Mouse (Mus musculus) midbrain, embryonic 16.5 days (tissue): ENCODE data around the gene Slc10a1. TPM values are rescaled to one million over a fixed set of nuclear protein-coding genes. Genes with fewer than 3 reads are reported as not detected.
"Not testable (repeated sequence)": the region's sequence is repeated elsewhere in the genome, so short reads cannot be mapped to it uniquely, and the experiment has no call there.

Experiments used
- ATAC-seq: fragments of 200-750 bp; cut with Nextera tagmentation; 2 replicates; pipeline ENCODE4 v1.8.0; 2017; ENCODE audit warnings: moderate TSS enrichment
- H3K27ac ChIP-seq: fragments of 300-500 bp; sonication (generic); 2 replicates; pipeline ENCODE4 v1.5.1; 2014; ENCODE audit warnings: mild to moderate bottlenecking, low read length, mixed read lengths
- H3K27me3 ChIP-seq: fragments of 300-500 bp; sonication (generic); 2 replicates; pipeline ENCODE4 v1.6.1; 2014; ENCODE audit warnings: low read depth, low read length, mixed read lengths; ENCODE audit not compliant: control insufficient read depth, insufficient read depth
- H3K36me3 ChIP-seq: fragments of 300-500 bp; sonication (generic); 2 replicates; pipeline ENCODE4 v1.6.1; 2014; ENCODE audit warnings: mild to moderate bottlenecking, low read length, moderate library complexity, mixed read lengths; ENCODE audit not compliant: control insufficient read depth, insufficient read depth
- H3K4me1 ChIP-seq: fragments of 300-500 bp; sonication (generic); 2 replicates; pipeline ENCODE4 v1.6.1; 2014; ENCODE audit warnings: mild to moderate bottlenecking, low read length, mixed read lengths; ENCODE audit not compliant: control insufficient read depth, insufficient read depth
- H3K4me2 ChIP-seq: fragments of 300-500 bp; sonication (generic); 2 replicates; pipeline ENCODE4 v1.6.1; 2014; ENCODE audit warnings: mild to moderate bottlenecking, low read length, mixed read lengths
- H3K4me3 ChIP-seq: fragments of 300-500 bp; sonication (generic); 2 replicates; pipeline ENCODE4 v1.5.1; 2014; ENCODE audit warnings: low read depth, mild to moderate bottlenecking, low read length, moderate library complexity, mixed read lengths
- H3K9ac ChIP-seq: fragments of 300-500 bp; sonication (generic); 2 replicates; pipeline ENCODE4 v1.6.1; 2014; ENCODE audit warnings: low read depth, low read length, mixed read lengths
- H3K9me3 ChIP-seq: fragments of 300-500 bp; sonication (generic); replicated peaks from 2 replicates; pipeline ENCODE4 v1.6.1; 2014; ENCODE audit warnings: mild to moderate bottlenecking, low read length, mixed read lengths; ENCODE audit not compliant: control insufficient read depth, poor library complexity, severe bottlenecking
- WGBS: fragments of 180-500 bp; shearing (Covaris S2); extraction: QIAGEN DNeasy Blood & Tissue Kit; methylation state at CpG from one replicate; pipeline ENCODE4 v1.1.7; 2014; 5-methylcytosine and 5-hydroxymethylcytosine counted together
- polyA plus RNA-seq: library from polyadenylated mRNA; unstranded; fragments of >200 nt; fragmentation: Nextera tagmentation; extraction: Ambion mirVana; gene quantifications from 2 replicates; pipeline ENCODE4 v1.2.1, GENCODE M21; 2015

The Slc10a1 gene
- polyA plus RNA-seq, 1 experiment from 2014 or later, result 0.45 TPM

DNA sequence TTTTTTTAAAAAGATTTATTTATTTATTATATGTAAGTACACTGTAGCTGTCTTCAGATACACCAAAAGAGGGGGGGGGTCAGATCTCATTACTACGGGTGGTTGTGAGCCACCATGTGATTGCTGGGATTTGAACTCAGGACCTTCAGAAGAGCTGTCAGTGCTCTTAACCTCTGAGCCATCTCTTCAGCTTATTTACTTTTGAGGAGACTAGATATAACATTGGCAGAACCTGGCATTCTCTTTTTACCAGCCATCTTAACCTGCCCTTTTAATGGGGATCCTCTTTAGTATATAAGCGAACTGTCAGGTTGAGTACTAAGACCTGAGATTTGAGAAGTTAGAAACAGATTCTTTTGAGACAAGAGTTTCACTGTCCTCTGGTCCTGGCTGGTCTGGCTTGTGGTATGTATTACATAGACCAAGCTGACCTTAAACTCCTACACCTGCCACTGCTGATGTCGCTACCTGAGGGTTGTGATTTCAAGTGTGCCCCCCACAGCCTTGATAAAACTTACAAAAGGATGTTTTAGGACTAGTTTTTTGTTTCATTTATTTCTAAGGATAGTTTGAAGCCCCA, 16.8 kb downstream of the Slc10a1 start:
- Histone ChIP-seq H3K27ac (no peak overlapping the region), H3K4me3 (no peak overlapping the region), H3K27me3 (no peaks in the 10 kb centered on the region), H3K36me3 (peaks cover 53% of the 10 kb centered on the region), H3K4me2 (no peak overlapping the region), H3K4me1 (peaks cover 4% of the 10 kb centered on the region), H3K9ac (no peak overlapping the region), H3K9me3 (no peaks in the 10 kb centered on the region)
- no peak for ATAC-seq
- WGBS, result 96% methylated on average over 3 of the region's 3 CpGs

DNA sequence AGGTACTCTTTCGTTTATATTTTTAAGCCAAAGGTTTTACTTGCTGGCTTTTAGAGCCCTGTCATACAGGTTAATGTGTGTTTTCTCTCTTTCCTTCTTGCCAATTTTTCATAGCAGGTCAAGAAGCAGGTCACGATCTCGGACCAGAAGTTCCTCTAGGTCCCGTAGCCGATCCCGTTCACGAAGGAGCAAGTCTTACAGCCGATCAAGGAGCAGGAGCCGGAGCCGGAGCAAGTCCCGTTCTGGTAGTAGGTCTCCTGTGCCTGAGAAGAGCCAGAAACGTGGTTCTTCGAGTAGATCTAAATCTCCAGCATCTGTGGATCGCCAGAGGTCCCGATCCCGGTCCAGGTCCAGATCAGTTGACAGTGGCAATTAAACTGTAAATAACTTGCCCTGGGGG, 18.9 kb downstream of the Slc10a1 start:
- H3K9me3 ChIP-seq, ATAC-seq, H3K4me2 ChIP-seq, H3K27ac ChIP-seq, H3K9ac ChIP-seq, H3K27me3 ChIP-seq, H3K4me1 ChIP-seq, H3K4me3 ChIP-seq: not testable (repeated sequence)
- H3K36me3 ChIP-seq, result peaks cover 41% of the 10 kb centered on the region
- WGBS, result 96% methylated on average over 15 of the region's 16 CpGs

DNA sequence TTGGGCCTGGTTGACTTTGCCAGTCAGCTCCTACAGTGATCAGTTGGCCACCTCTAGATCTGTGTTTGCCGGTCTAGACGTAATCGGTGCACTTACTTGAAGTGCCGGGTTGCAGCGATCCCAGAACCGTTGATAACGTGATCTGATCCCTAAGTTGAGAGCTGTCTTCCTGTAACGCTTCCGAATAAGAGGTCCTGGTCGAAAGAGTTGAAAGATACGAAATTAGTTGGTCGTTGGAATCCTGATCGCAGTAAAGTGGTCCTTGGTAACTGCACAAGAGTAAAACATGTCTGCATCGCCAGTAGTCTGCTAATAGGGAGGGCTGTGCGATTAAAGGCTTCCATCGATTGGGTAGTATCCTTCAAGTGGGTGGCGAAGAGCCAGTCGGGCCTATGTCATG, 20.3 kb downstream of the Slc10a1 start:
- Histone ChIP-seq H3K27ac (no peak overlapping the region), H3K36me3 (peaks cover 30% of the 10 kb centered on the region), H3K9ac (no peak overlapping the region), H3K4me3 (no peak overlapping the region), H3K4me2 (no peak overlapping the region), H3K4me1 (peaks cover 8% of the 10 kb centered on the region), H3K27me3 (no peaks in the 10 kb centered on the region), H3K9me3 (no peaks in the 10 kb centered on the region)
- no peak for ATAC-seq
- 94% methylated on average over 18 of the region's 18 CpGs for WGBS

DNA sequence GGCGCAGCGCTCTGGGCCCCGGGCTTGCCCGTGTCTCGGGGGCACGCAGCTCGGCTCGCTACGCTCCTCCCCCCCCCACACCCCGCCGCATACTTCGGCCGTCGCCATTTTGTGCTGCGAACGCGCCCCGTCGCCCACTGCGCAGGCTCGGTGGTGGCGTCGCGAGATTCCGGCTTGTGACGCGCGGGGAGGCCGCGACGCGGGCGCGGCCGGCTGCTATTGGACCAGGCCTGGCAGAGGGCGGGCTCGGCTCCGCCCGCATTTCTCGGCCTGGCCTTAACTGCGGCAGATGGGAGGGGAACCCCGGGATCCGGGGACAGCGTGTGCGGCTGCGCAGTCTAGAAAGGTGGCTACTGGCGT, 22.5 kb downstream of the Slc10a1 start:
- Histone ChIP-seq H3K27ac (peak overlapping the region; percentile 96), H3K4me2 (peak overlapping the region; percentile 81), H3K4me1 (peaks cover 8% of the 10 kb centered on the region), H3K4me3 (peak overlapping the region; percentile 91), H3K27me3 (no peaks in the 10 kb centered on the region), H3K9me3 (no peaks in the 10 kb centered on the region), H3K9ac (peak overlapping the region; percentile 95), H3K36me3 (peaks cover 22% of the 10 kb centered on the region)
- WGBS, result 0% methylated on average over 45 of the region's 47 CpGs
- ATAC-seq, result peak; percentile 98

DNA sequence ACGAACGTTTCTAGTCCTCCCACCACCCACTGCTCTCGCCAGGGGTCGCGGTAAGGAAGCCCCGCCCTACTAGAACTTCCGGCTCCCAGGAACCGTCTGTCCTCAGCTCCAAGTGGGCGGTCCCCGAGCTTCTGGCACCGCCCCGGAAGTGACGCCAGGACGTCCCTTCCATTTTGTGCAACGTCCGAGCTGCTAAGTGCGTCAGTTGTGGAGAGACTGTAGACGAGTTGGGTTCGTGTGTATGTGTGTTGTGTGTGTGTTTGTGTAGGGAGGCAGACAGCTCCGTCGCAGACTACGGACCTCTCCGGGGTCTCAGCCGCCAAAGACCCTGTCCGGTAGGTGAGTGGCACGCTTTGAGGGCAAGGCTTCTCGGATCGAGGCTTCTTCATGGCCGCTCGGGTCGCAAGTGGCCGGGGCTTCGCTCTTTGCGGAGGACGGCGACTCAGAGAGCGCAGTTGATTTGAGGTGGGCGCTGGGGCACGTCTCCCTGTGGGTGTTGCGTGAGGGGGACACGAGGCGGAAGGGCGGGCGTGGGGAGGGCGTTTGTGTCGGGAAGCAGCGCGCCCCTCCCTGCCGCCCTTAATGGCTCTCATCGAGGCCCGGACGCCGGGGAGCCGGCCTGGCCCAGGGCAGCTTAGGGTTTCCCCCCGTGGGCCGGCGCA, 23.0 kb downstream of the Slc10a1 start, which contains the start of gene Srsf5:
Gene Srsf5, plus strand, starts transcription at position 171 of the 662 bp plus-strand sequence.
- Histone ChIP-seq H3K4me2 (peak within 1 kb of the TSS; percentile 81), H3K4me1 (peaks cover 8% of the 10 kb centered on the region), H3K9me3 (no peaks in the 10 kb centered on the region), H3K4me3 (peak within 1 kb of the TSS; percentile 91), H3K9ac (peak within 1 kb of the TSS; percentile 95), H3K27ac (peak within 1 kb of the TSS; percentile 96), H3K27me3 (no peaks in the 10 kb centered on the region), H3K36me3 (peaks cover 17% of the 10 kb centered on the region)
- ATAC-seq, result peak; percentile 95
- WGBS, result under 1% methylated on average over 57 of the region's 57 CpGs

DNA sequence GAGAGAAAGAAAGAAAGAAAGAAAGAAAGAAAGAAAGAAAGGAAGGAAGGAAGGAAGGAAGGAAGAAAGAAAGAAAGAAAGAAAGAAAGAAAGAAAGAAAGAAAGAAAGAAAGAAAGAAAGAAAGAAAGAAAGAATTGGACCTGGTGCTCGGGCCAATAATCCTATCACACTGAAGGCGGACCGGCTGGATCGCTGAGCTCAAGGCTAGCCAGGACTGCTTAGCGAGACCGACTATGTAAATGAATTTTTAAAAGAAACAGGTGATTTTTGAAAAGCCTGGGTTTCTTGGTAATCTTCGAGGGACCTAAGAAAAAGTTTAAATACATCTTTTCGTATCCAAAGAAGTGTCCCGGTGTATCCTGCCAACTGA, 23.6 kb downstream of the Slc10a1 start:
- H3K4me1 ChIP-seq, H3K9me3 ChIP-seq, H3K27me3 ChIP-seq: not testable (repeated sequence)
- peak overlapping the region; percentile 95; the same call in 1 of the 2 replicates for H3K9ac ChIP-seq
- peak overlapping the region; percentile 96 for H3K27ac ChIP-seq
- peak; percentile 47 for ATAC-seq
- peaks cover 17% of the 10 kb centered on the region for H3K36me3 ChIP-seq
- under 1% methylated on average over 9 of the region's 9 CpGs for WGBS
- peak overlapping the region; percentile 39 for H3K4me2 ChIP-seq
- peak overlapping the region; percentile 91 for H3K4me3 ChIP-seq

- Histone ChIP-seq H3K27ac (no peak overlapping the region), H3K4me3 (no peak overlapping the region), H3K27me3 (no peaks in the 10 kb centered on the region), H3K9ac (no peak overlapping the region), H3K4me1 (peaks cover 8% of the 10 kb centered on the region), H3K36me3 (peaks cover 14% of the 10 kb centered on the region), H3K9me3 (no peaks in the 10 kb centered on the region), H3K4me2 (no peak overlapping the region)
- 96% methylated on average over 4 of the region's 4 CpGs for WGBS
- ATAC-seq, result no peak
These were observed 24.3 kb downstream of the Slc10a1 start for GRCm38 (mm10) chr12:80944204-80944603.

GRCm38 (mm10) chr12:80943395-80943794, 25.1 kb downstream of the Slc10a1 start:
- Histone ChIP-seq H3K27ac (no peak overlapping the region), H3K9ac (no peak overlapping the region), H3K4me2 (no peak overlapping the region), H3K27me3 (no peaks in the 10 kb centered on the region), H3K36me3 (peaks cover 9% of the 10 kb centered on the region), H3K9me3 (no peaks in the 10 kb centered on the region), H3K4me3 (no peak overlapping the region), H3K4me1 (peaks cover 7% of the 10 kb centered on the region)
- WGBS, result 83% methylated on average over 3 of the region's 3 CpGs
- no peak for ATAC-seq

- Histone ChIP-seq H3K27ac (no peak overlapping the region), H3K4me1 (peaks cover 5% of the 10 kb centered on the region), H3K9ac (no peak overlapping the region), H3K4me2 (no peak overlapping the region), H3K9me3 (no peaks in the 10 kb centered on the region), H3K4me3 (no peak overlapping the region), H3K36me3 (no peaks in the 10 kb centered on the region), H3K27me3 (no peaks in the 10 kb centered on the region)
- ATAC-seq, result no peak
- WGBS, result 96% methylated on average over 3 of the region's 3 CpGs
These were observed 26.6 kb downstream of the Slc10a1 start for GRCm38 (mm10) chr12:80941886-80942285.
